Mouse (Mus musculus) left cerebral cortex, adult 18-20 months (tissue): ENCODE measurements around the gene Ube2e1. TPM values are rescaled to one million over a fixed set of nuclear protein-coding genes. Genes with fewer than 3 reads are reported as not detected.
"Not testable (repeated sequence)": the region's sequence is repeated elsewhere in the genome, so short reads cannot be mapped to it uniquely, and the experiment has no call there.

Experiments
- DNase-seq, 2 experiments: peaks; one replicate each; pipeline ENCODE4 v3.0.0; 2021 to 2022; ENCODE audit warnings: low spot score in 2 of 2, mixed read lengths in 1 of 2
- total RNA-seq, 2 experiments: library from RNA; stranded (reverse); gene quantifications; 2 replicates each; pipeline ENCODE4 v1.2.3; 2021

The Ube2e1 gene
- total RNA-seq, 2 experiments from 2014 or later, result 112 to 122 TPM

GRCm38 (mm10) chr14:18261203-18261602 is 70.5 kb downstream of the Ube2e1 start:
- no peak for DNase-seq

- no peak for DNase-seq
Measured at GRCm38 (mm10) chr14:18242638-18243130, 89.0 kb downstream of the Ube2e1 start.

DNA sequence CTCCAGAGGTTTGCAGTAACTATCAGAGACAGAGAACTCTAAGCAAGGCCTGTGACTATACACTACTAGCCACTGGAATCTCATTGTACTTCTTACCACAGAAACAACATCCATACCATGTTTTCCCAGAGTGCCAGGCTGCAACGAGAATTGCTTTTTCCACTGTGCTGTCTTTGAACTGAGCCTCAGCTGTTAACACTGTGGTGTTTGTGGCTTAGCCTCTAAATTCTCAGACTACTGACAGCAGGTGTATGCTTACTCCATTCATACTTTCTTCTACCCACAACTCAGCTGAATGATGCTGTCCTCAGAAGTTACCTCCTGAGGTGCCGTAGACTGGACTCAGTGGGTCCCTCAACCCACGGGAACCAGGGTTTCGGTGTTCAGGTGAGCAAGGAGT is 89.9 kb downstream of the Ube2e1 start:
- DNase-seq, result no peak

- DNase-seq, result no peak
Measured at GRCm38 (mm10) chr14:18240132-18240531, 91.5 kb downstream of the Ube2e1 start.

DNA sequence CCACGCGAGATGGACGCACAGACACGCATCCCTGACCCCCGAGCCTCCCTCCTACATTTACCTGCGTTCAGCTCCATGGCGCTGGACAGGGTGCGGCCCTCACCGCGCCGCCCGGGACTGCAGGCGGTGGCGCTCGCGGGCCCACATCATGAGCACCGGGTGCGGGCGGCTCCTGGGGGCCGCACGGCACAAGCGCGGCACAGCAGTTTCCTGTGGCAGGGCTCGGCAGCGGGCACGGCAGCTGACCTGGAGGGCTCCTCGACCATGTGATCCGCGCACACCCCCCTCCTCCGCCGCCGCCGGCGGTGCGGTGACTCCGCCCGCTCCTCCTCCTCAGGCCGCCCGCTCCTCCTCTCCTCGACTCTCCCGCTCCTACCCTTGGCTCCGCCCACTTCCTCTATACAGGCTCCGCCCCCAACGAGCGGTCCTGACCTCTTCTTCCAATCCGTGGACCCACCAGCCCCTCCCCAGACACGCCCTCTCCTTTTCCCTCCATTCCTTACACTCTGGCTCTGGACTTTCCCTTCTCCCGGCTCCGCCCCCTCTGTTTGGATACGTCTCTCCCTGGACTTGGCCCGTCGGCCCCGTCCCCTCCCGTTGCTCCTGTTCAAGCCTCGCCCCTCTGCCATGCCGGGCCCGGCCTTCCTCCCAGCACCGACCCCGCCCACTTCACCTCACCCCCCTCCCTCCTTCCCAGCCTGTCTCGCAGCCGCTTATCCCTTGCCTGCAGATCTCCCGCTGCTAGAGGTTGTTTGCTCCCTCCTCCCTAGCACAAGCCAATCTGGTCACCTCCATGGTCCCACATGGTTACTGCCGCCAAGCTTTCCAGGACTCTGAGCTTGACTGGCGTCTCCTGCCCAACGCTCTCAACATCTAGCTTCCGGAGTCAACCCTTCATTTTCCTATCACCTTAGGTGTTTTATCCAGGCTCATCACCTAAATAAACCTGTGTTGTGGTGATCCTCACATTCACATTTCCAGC is 92.6 kb downstream of the Ube2e1 start, which contains the start of gene Nr1d2:
Gene Nr1d2 (minus strand): TSS at position 378 of the 982 bp plus-strand sequence.
- peak; percentile 96 to 98 for DNase-seq

- peak; percentile 96 for DNase-seq
Measured at GRCm38 (mm10) chr14:18238131-18238749, 93.4 kb downstream of the Ube2e1 start.

GRCm38 (mm10) chr14:18237381-18237780 is 94.3 kb downstream of the Ube2e1 start:
- DNase-seq, result no peak

GRCm38 (mm10) chr14:18236496-18237235 is 95.0 kb downstream of the Ube2e1 start:
- DNase-seq, result not testable (repeated sequence)

GRCm38 (mm10) chr14:18233981-18234960 is 97.4 kb downstream of the Ube2e1 start:
- DNase-seq, result no peak

GRCm38 (mm10) chr14:18233076-18233475 is 98.6 kb downstream of the Ube2e1 start:
- no peak for DNase-seq

Other genes starting within 250 kb of the Ube2e1 start
- gene Nr1d2, start 92.7 kb downstream of the Ube2e1 start, total RNA-seq, result 10 to 100 TPM; 80.0 to 87.4 TPM
- gene Nkiras1, start 60.7 kb downstream of the Ube2e1 start, total RNA-seq, result 100 to 1,000 TPM; 101 to 104 TPM
- gene Rpl15, start 60.5 kb downstream of the Ube2e1 start, total RNA-seq, result 100 to 1,000 TPM; 374 to 415 TPM